21 mouse cellular contexts compared by ENCODE assay signal in genomic region chr10:81154313-81154712, GRCm38 (mm10). TPM values are rescaled to one million over a fixed set of nuclear protein-coding genes. Genes with fewer than 3 reads are reported as not detected.
DNase-seq lines count a peak whose midpoint lies in the region; ATAC-seq and TF ChIP-seq lines count a peak whose summit lies in the region.
"Had no signal": no experiment of that assay in that cellular context is flagged by ENCODE, and none has a peak within 500 bp of the region (broad histone marks: within the 10 kb centered on the region; RNA-seq: fewer than 3 reads in every experiment).

No protein-coding gene starts in this region.

- intact Hi-C loops in heart, postnatal 36 days (cut with DNase I): no loop called here

- ATAC-seq in heart, embryonic 13.5 days (ENCODE audit: extremely low read depth, insufficient number of reproducible peaks, low FRiP score, low TSS enrichment): no peak
- ATAC-seq in midbrain, embryonic 11.5 days (ENCODE audit: low FRiP score): no peak
- ATAC-seq in midbrain, embryonic 15.5 days (replicated peaks): no peak
- no peak for ATAC-seq in embryonic facial prominence, embryonic 12.5 days (ENCODE audit: insufficient number of reproducible peaks, insufficient read depth, low FRiP score, low TSS enrichment)
- ATAC-seq in stomach, postnatal 0 days (ENCODE audit: low FRiP score, low TSS enrichment): no peak

- H3K27ac ChIP-seq in heart, embryonic 13.5 days (replicated peaks): no peak overlapping the region
- H3K27ac ChIP-seq in midbrain, embryonic 11.5 days (ENCODE audit: low read depth, low read length): no peak overlapping the region
- no peak overlapping the region for H3K27ac ChIP-seq in midbrain, embryonic 15.5 days
- H3K27ac ChIP-seq in embryonic facial prominence, embryonic 12.5 days: 0 out of 2 replicates have a peak overlapping the region, but pooled peaks have one; percentile 19
- 0 out of 2 replicates have a peak overlapping the region, but pooled peaks have one; percentile 18 for H3K27ac ChIP-seq in stomach, postnatal 0 days (replicated peaks)
- H3K27ac ChIP-seq: hindbrain, embryonic 15.5 days; liver, embryonic 14.5 days had no signal

- no peaks in the 10 kb centered on the region for H3K9me3 ChIP-seq in heart, embryonic 13.5 days
- no peaks in the 10 kb centered on the region for H3K9me3 ChIP-seq in midbrain, embryonic 11.5 days (ENCODE audit: control insufficient read depth, low read length)
- H3K9me3 ChIP-seq in midbrain, embryonic 15.5 days: no peaks in the 10 kb centered on the region
- no peaks in the 10 kb centered on the region for H3K9me3 ChIP-seq in embryonic facial prominence, embryonic 12.5 days
- no peaks in the 10 kb centered on the region for H3K9me3 ChIP-seq in stomach, postnatal 0 days (ENCODE audit: control insufficient read depth, low read length)
- H3K9me3 ChIP-seq: hindbrain, embryonic 15.5 days had no signal

- H3K4me1 ChIP-seq in heart, embryonic 13.5 days: peaks cover 21% of the 10 kb centered on the region
- H3K4me1 ChIP-seq in midbrain, embryonic 11.5 days (ENCODE audit: control insufficient read depth, insufficient read depth, low read length): no peaks in the 10 kb centered on the region
- H3K4me1 ChIP-seq in midbrain, embryonic 15.5 days: no peaks in the 10 kb centered on the region
- H3K4me1 ChIP-seq in embryonic facial prominence, embryonic 12.5 days: no peaks in the 10 kb centered on the region
- no peaks in the 10 kb centered on the region for H3K4me1 ChIP-seq in stomach, postnatal 0 days (replicated peaks; ENCODE audit: control insufficient read depth, insufficient read depth)
- H3K4me1 ChIP-seq: hindbrain, embryonic 15.5 days had no signal

- no peak for TF ChIP-seq CTCF in stomach, postnatal 0 days (IDR thresholded peaks at IDR 0.05; ENCODE audit: low read depth)

- peak overlapping the region; percentile 16; the same call in 1 of the 2 replicates for H3K9ac ChIP-seq in heart, embryonic 13.5 days
- no peak overlapping the region for H3K9ac ChIP-seq in midbrain, embryonic 11.5 days (ENCODE audit: low read length)
- no peak overlapping the region for H3K9ac ChIP-seq in midbrain, embryonic 15.5 days
- no peak overlapping the region for H3K9ac ChIP-seq in embryonic facial prominence, embryonic 12.5 days
- H3K9ac ChIP-seq in stomach, postnatal 0 days (ENCODE audit: low read length): no peak overlapping the region
- H3K9ac ChIP-seq: hindbrain, embryonic 15.5 days; liver, embryonic 14.5 days had no signal

- H3K4me2 ChIP-seq in heart, embryonic 13.5 days: no peak overlapping the region
- H3K4me2 ChIP-seq in midbrain, embryonic 11.5 days: no peak overlapping the region
- no peak overlapping the region for H3K4me2 ChIP-seq in midbrain, embryonic 15.5 days
- H3K4me2 ChIP-seq in embryonic facial prominence, embryonic 12.5 days (replicated peaks): no peak overlapping the region
- no peak overlapping the region for H3K4me2 ChIP-seq in stomach, postnatal 0 days (replicated peaks; ENCODE audit: low read depth)
- H3K4me2 ChIP-seq: hindbrain, embryonic 15.5 days had no signal

- WGBS in heart, embryonic 13.5 days: 86% methylated on average over 12 of the region's 12 CpGs
- 91% methylated on average over 12 of the region's 12 CpGs for WGBS in midbrain, embryonic 11.5 days
- WGBS in midbrain, embryonic 15.5 days: 90% methylated on average over 12 of the region's 12 CpGs
- WGBS in embryonic facial prominence, embryonic 12.5 days: 93% methylated on average over 12 of the region's 12 CpGs
- 80% methylated on average over 12 of the region's 12 CpGs for WGBS in stomach, postnatal 0 days

- H3K36me3 ChIP-seq in heart, embryonic 13.5 days: peaks cover 88% of the 10 kb centered on the region
- peaks cover 33% of the 10 kb centered on the region for H3K36me3 ChIP-seq in midbrain, embryonic 11.5 days (ENCODE audit: control insufficient read depth, insufficient read depth, low read length)
- peaks cover 49% of the 10 kb centered on the region for H3K36me3 ChIP-seq in midbrain, embryonic 15.5 days (replicated peaks)
- peaks cover 85% of the 10 kb centered on the region for H3K36me3 ChIP-seq in embryonic facial prominence, embryonic 12.5 days
- peaks cover 37% of the 10 kb centered on the region for H3K36me3 ChIP-seq in stomach, postnatal 0 days (ENCODE audit: control insufficient read depth, insufficient read depth, low read length)

- TF ChIP-seq EP300 in stomach, postnatal 0 days (optimal IDR thresholded peaks at IDR 0.05): no peak

- no peaks in the 10 kb centered on the region for H3K27me3 ChIP-seq in heart, embryonic 13.5 days (replicated peaks)
- no peaks in the 10 kb centered on the region for H3K27me3 ChIP-seq in midbrain, embryonic 11.5 days (ENCODE audit: control insufficient read depth, insufficient read depth, low read length)
- no peaks in the 10 kb centered on the region for H3K27me3 ChIP-seq in midbrain, embryonic 15.5 days (replicated peaks)
- no peaks in the 10 kb centered on the region for H3K27me3 ChIP-seq in embryonic facial prominence, embryonic 12.5 days
- no peaks in the 10 kb centered on the region for H3K27me3 ChIP-seq in stomach, postnatal 0 days (ENCODE audit: control insufficient read depth, insufficient read depth, low read length)
- H3K27me3 ChIP-seq: hindbrain, embryonic 15.5 days had no signal

- no peak for DNase-seq in heart, postnatal 36 days
- DNase-seq in midbrain, embryonic 11.5 days (ENCODE audit: low spot score, missing footprints): peak; percentile 76
- no peak for DNase-seq in stomach, postnatal 0 days (ENCODE audit: low spot score)
- no peak for DNase-seq in lung, postnatal 14 days
- DNase-seq: B cell, adult 2 months; cerebellum, postnatal 10 days; gastrocnemius, postnatal 14 days; kidney, adult 18-20 months; thymus, adult 18-20 months had no signal

- no peak overlapping the region for H3K4me3 ChIP-seq in heart, embryonic 13.5 days
- no peak overlapping the region for H3K4me3 ChIP-seq in midbrain, embryonic 11.5 days (ENCODE audit: low read depth, low read length)
- no peak overlapping the region for H3K4me3 ChIP-seq in midbrain, embryonic 15.5 days
- no peak overlapping the region for H3K4me3 ChIP-seq in embryonic facial prominence, embryonic 12.5 days
- H3K4me3 ChIP-seq in stomach, postnatal 0 days (ENCODE audit: low read depth, low read length): no peak overlapping the region
- H3K4me3 ChIP-seq: hindbrain, embryonic 15.5 days had no signal

RNA-seq across cellular contexts. Expression of gene Pias4, which starts 13.4 kb away (rescaled TPM):
- polyA plus RNA-seq in heart, embryonic 13.5 days (2015; fragmentation: Nextera tagmentation; extraction: Ambion mirVana): 35.7 and 40.3 TPM in 2 replicates
- 10 to 100 TPM; 14.0 to 17.1 TPM for total RNA-seq in heart, postnatal 36 days (2021)
- polyA plus RNA-seq in midbrain, embryonic 11.5 days (2014; fragmentation: Nextera tagmentation; extraction: Ambion mirVana): 42.1 and 46.5 TPM in 2 replicates
- polyA plus RNA-seq in midbrain, embryonic 15.5 days (2015; fragmentation: Nextera tagmentation; extraction: Ambion mirVana): 59.2 and 66.3 TPM in 2 replicates
- 57.5 and 62.0 TPM in 2 replicates for polyA plus RNA-seq in embryonic facial prominence, embryonic 12.5 days (2016; fragmentation: Nextera tagmentation; extraction: Ambion mirVana)
- 18.7 and 20.9 TPM in 2 replicates for polyA plus RNA-seq in stomach, postnatal 0 days (2015; fragmentation: Nextera tagmentation; extraction: Ambion mirVana)

RNA-seq across cellular contexts. Expression of gene Zbtb7a, which starts 19.3 kb away (rescaled TPM):
- 19.5 and 20.1 TPM in 2 replicates for polyA plus RNA-seq in heart, embryonic 13.5 days (2015; fragmentation: Nextera tagmentation; extraction: Ambion mirVana)
- total RNA-seq in heart, postnatal 36 days (2021): 10 to 100 TPM; 37.9 to 39.5 TPM
- polyA plus RNA-seq in midbrain, embryonic 11.5 days (2014; fragmentation: Nextera tagmentation; extraction: Ambion mirVana): 5.3 and 5.6 TPM in 2 replicates
- polyA plus RNA-seq in midbrain, embryonic 15.5 days (2015; fragmentation: Nextera tagmentation; extraction: Ambion mirVana): 16.2 and 16.7 TPM in 2 replicates
- polyA plus RNA-seq in embryonic facial prominence, embryonic 12.5 days (2016; fragmentation: Nextera tagmentation; extraction: Ambion mirVana): 21.7 and 22.3 TPM in 2 replicates
- polyA plus RNA-seq in stomach, postnatal 0 days (2015; fragmentation: Nextera tagmentation; extraction: Ambion mirVana): 87.5 and 94.1 TPM in 2 replicates

RNA-seq across cellular contexts. Expression of gene Eef2, which starts 22.1 kb away (rescaled TPM):
- 393 and 411 TPM in 2 replicates for polyA plus RNA-seq in heart, embryonic 13.5 days (2015; fragmentation: Nextera tagmentation; extraction: Ambion mirVana)
- 1,000 to 10,000 TPM; 1,005 to 1,085 TPM for total RNA-seq in heart, postnatal 36 days (2021)
- polyA plus RNA-seq in midbrain, embryonic 11.5 days (2014; fragmentation: Nextera tagmentation; extraction: Ambion mirVana): 398 and 422 TPM in 2 replicates
- 588 and 606 TPM in 2 replicates for polyA plus RNA-seq in midbrain, embryonic 15.5 days (2015; fragmentation: Nextera tagmentation; extraction: Ambion mirVana)
- 552 and 562 TPM in 2 replicates for polyA plus RNA-seq in embryonic facial prominence, embryonic 12.5 days (2016; fragmentation: Nextera tagmentation; extraction: Ambion mirVana)
- polyA plus RNA-seq in stomach, postnatal 0 days (2015; fragmentation: Nextera tagmentation; extraction: Ambion mirVana): 337 and 380 TPM in 2 replicates

RNA-seq across cellular contexts. Expression of gene Dapk3, which starts 28.5 kb away (rescaled TPM):
- 41.5 and 42.4 TPM in 2 replicates for polyA plus RNA-seq in heart, embryonic 13.5 days (2015; fragmentation: Nextera tagmentation; extraction: Ambion mirVana)
- 10 to 100 TPM; 31.0 to 31.3 TPM for total RNA-seq in heart, postnatal 36 days (2021)
- 49.7 and 50.6 TPM in 2 replicates for polyA plus RNA-seq in midbrain, embryonic 11.5 days (2014; fragmentation: Nextera tagmentation; extraction: Ambion mirVana)
- 66.3 and 67.3 TPM in 2 replicates for polyA plus RNA-seq in midbrain, embryonic 15.5 days (2015; fragmentation: Nextera tagmentation; extraction: Ambion mirVana)
- 79.5 and 85.3 TPM in 2 replicates for polyA plus RNA-seq in embryonic facial prominence, embryonic 12.5 days (2016; fragmentation: Nextera tagmentation; extraction: Ambion mirVana)
- 44.6 and 51.8 TPM in 2 replicates for polyA plus RNA-seq in stomach, postnatal 0 days (2015; fragmentation: Nextera tagmentation; extraction: Ambion mirVana)

RNA-seq across cellular contexts. Expression of gene 4930442H23Rik, which starts 29.3 kb away (rescaled TPM):
- 0.27 TPM in 1 of 2 replicates, not detected in the other for polyA plus RNA-seq in heart, embryonic 13.5 days (2015; fragmentation: Nextera tagmentation; extraction: Ambion mirVana)
- total RNA-seq in heart, postnatal 36 days (2021): not detected
- not detected in 2 replicates for polyA plus RNA-seq in midbrain, embryonic 11.5 days (2014; fragmentation: Nextera tagmentation; extraction: Ambion mirVana)
- polyA plus RNA-seq in midbrain, embryonic 15.5 days (2015; fragmentation: Nextera tagmentation; extraction: Ambion mirVana): not detected in 2 replicates
- not detected in 2 replicates for polyA plus RNA-seq in embryonic facial prominence, embryonic 12.5 days (2016; fragmentation: Nextera tagmentation; extraction: Ambion mirVana)
- 0.07 TPM in 1 of 2 replicates, not detected in the other for polyA plus RNA-seq in stomach, postnatal 0 days (2015; fragmentation: Nextera tagmentation; extraction: Ambion mirVana)
- total RNA-seq: gastrocnemius, postnatal 14 days; heart, adult 8-10 months; heart, postnatal 10 days; layer of hippocampus, postnatal 14 days; left cerebral cortex, postnatal 36 days; megakaryocyte progenitor cell, adult 5-6 weeks had no signal
- polyA plus RNA-seq: liver, embryonic 14.5 days; lung, embryonic 16.5 days; neural tube, embryonic 14.5 days had no signal

Comparison
In these comparisons a context has a peak if more than half of its experiments do, and no peak if none do; other contexts are left out.
1. H3K27ac ChIP-seq: peak in embryonic facial prominence, embryonic 12.5 days (single experiment) and stomach, postnatal 0 days (single experiment); none in heart, embryonic 13.5 days (single experiment), midbrain, embryonic 11.5 days (single experiment) and midbrain, embryonic 15.5 days (single experiment).